In genomic region chr13:95810796-95811195, GRCm38 (mm10) we compare ENCODE assay signal across 10 mouse cellular contexts.
"Had no signal": no experiment of that assay in that cellular context is flagged by ENCODE, and none has a peak within 500 bp of the region (broad histone marks: within the 10 kb centered on the region; RNA-seq: fewer than 3 reads in every experiment).

No protein-coding gene starts in this region.

- H3K4me3 ChIP-seq: limb, embryonic 12.5 days; midbrain, embryonic 13.5 days; stomach, embryonic 15.5 days had no signal

- H3K27ac ChIP-seq: limb, embryonic 12.5 days; liver, embryonic 14.5 days; midbrain, embryonic 13.5 days; stomach, embryonic 15.5 days had no signal

- DNase-seq: kidney, adult 8-10 months; kidney, postnatal 25 days; liver; lung, adult 2 months; lung, postnatal 36 days; thymus, postnatal 36 days had no signal
